Mouse (Mus musculus) kidney, embryonic 14.5 days (tissue): Measurements from ENCODE around the gene Ptcra. TPM values are rescaled to one million over a fixed set of nuclear protein-coding genes. Genes with fewer than 3 reads are reported as not detected.
A peak's percentile ranks its signal among the peaks of the same experiment; 100 is the strongest.

Experiments used
- ATAC-seq: fragments of 200-750 bp; cut with Nextera tagmentation; 2 replicates; pipeline ENCODE4 v1.8.0; 2017; ENCODE audit warnings: moderate number of reproducible peaks, mild to moderate bottlenecking, moderate TSS enrichment, moderate library complexity; ENCODE audit not compliant: low FRiP score, low TSS enrichment
- H3K27ac ChIP-seq: fragments of 300-500 bp; sonication (generic); 2 replicates; pipeline ENCODE4 v1.5.1; 2014; ENCODE audit warnings: low read depth, mild to moderate bottlenecking, low read length, moderate library complexity, mixed read lengths
- H3K27me3 ChIP-seq: fragments of 300-500 bp; sonication (generic); 2 replicates; pipeline ENCODE4 v1.6.1; 2014; ENCODE audit warnings: mild to moderate bottlenecking, low read length; ENCODE audit not compliant: control insufficient read depth, insufficient read depth
- H3K36me3 ChIP-seq: fragments of 300-500 bp; sonication (generic); 2 replicates; pipeline ENCODE4 v1.6.1; 2014; ENCODE audit warnings: low read length, mixed read lengths; ENCODE audit not compliant: control insufficient read depth, insufficient read depth
- H3K4me1 ChIP-seq: fragments of 300-500 bp; sonication (generic); 2 replicates; pipeline ENCODE4 v1.6.1; 2014; ENCODE audit warnings: low read length, mixed read lengths; ENCODE audit not compliant: control insufficient read depth, insufficient read depth
- H3K4me2 ChIP-seq: fragments of 300-500 bp; sonication (generic); replicated peaks from 2 replicates; pipeline ENCODE4 v1.6.1; 2014; ENCODE audit warnings: low read depth, mild to moderate bottlenecking, low read length
- H3K4me3 ChIP-seq: fragments of 300-500 bp; sonication (generic); 2 replicates; pipeline ENCODE4 v1.5.1; 2014; ENCODE audit warnings: mild to moderate bottlenecking, low read length
- H3K9ac ChIP-seq: fragments of 300-500 bp; sonication (generic); 2 replicates; pipeline ENCODE4 v1.6.1; 2014; ENCODE audit warnings: low read depth, mild to moderate bottlenecking, low read length, moderate library complexity
- H3K9me3 ChIP-seq: fragments of 300-500 bp; sonication (generic); 2 replicates; pipeline ENCODE4 v1.6.1; 2016; ENCODE audit warnings: low read length; ENCODE audit not compliant: control insufficient read depth
- WGBS: fragments of 180-500 bp; shearing (Covaris S2); extraction: QIAGEN DNeasy Blood & Tissue Kit; methylation state at CpG from one replicate; pipeline ENCODE4 v1.1.7; 2014; 5-methylcytosine and 5-hydroxymethylcytosine counted together
- polyA plus RNA-seq: library from polyadenylated mRNA; unstranded; fragments of >200 nt; fragmentation: Nextera tagmentation; extraction: Ambion mirVana; gene quantifications from 2 replicates; pipeline ENCODE4 v1.2.1, GENCODE M21; 2014

Gene Ptcra
- polyA plus RNA-seq, 1 experiment from 2014 or later: 0.38 TPM

- no peaks in the 10 kb centered on the region for H3K9me3 ChIP-seq
- H3K4me2 ChIP-seq: no peak overlapping the region
- H3K27ac ChIP-seq: no peak overlapping the region
- no peak for ATAC-seq
- H3K36me3 ChIP-seq: peaks cover 37% of the 10 kb centered on the region
- 88% methylated on average over 9 of the region's 9 CpGs for WGBS
- no peaks in the 10 kb centered on the region for H3K27me3 ChIP-seq
- no peaks in the 10 kb centered on the region for H3K4me1 ChIP-seq
- no peak overlapping the region for H3K4me3 ChIP-seq
- no peak overlapping the region for H3K9ac ChIP-seq
Measured at GRCm38 (mm10) chr17:46742986-46743385, 20.5 kb downstream of the Ptcra start.

DNA sequence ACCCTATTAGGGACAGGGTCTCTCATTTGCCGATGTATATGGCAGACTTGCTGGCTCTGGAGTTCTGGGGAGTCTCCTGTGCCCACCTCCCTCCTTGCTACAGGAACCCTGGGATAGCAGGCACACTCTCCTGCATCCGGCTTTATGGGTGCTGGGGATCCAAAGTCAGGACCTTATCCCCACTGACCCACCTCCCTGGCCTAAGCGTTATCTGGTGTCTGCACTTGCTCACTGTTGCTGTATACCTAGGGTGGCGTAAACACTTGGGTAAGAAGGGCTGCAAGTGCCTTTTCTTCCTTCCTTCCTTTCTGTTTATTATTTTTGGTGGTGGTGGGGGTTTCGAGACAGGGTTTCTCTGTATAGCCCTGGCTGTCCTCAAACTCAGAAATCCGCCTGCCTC is 22.2 kb downstream of the Ptcra start:
- Histone ChIP-seq H3K9ac (no peak overlapping the region), H3K4me3 (no peak overlapping the region), H3K27ac (no peak overlapping the region), H3K27me3 (no peaks in the 10 kb centered on the region), H3K9me3 (no peaks in the 10 kb centered on the region), H3K36me3 (peaks cover 34% of the 10 kb centered on the region), H3K4me1 (no peaks in the 10 kb centered on the region), H3K4me2 (no peak overlapping the region)
- no peak for ATAC-seq
- WGBS: 92% methylated on average over 6 of the region's 6 CpGs

DNA sequence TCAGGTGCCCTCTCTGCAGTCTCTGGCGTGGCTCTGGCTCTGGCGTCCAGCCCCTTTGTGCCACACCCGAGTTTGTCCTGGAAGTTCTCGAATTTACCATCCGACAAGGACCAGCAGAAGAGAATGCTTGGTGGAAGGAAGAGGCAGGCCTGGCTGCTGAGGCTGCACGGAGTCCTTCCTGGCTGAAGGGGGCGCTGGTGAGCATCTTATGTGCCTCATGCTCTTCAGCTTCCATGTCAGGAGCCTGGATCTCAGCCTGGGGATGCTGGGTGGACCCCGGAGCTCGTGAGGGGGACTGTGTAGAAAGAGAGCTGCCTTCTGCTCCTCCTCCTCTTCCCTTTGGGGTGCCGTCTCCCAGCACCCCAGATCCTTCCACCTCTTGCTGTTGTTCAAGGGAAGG is 27.4 kb downstream of the Ptcra start:
- H3K4me2 ChIP-seq: no peak overlapping the region
- H3K4me1 ChIP-seq: no peaks in the 10 kb centered on the region
- H3K36me3 ChIP-seq: peaks cover 16% of the 10 kb centered on the region
- no peaks in the 10 kb centered on the region for H3K27me3 ChIP-seq
- 68% methylated on average over 10 of the region's 10 CpGs for WGBS
- H3K4me3 ChIP-seq: no peak overlapping the region
- no peak overlapping the region for H3K9ac ChIP-seq
- H3K27ac ChIP-seq: no peak overlapping the region
- H3K9me3 ChIP-seq: no peaks in the 10 kb centered on the region
- ATAC-seq: peak; percentile 12; the same call in 1 of the 2 replicates

- no peak for ATAC-seq
- WGBS: 85% methylated on average over 7 of the region's 7 CpGs
- H3K9me3 ChIP-seq: no peaks in the 10 kb centered on the region
- H3K36me3 ChIP-seq: peaks cover 16% of the 10 kb centered on the region
- H3K4me2 ChIP-seq: no peak overlapping the region
- no peak overlapping the region for H3K27ac ChIP-seq
- no peaks in the 10 kb centered on the region for H3K4me1 ChIP-seq
- H3K4me3 ChIP-seq: no peak overlapping the region
- no peaks in the 10 kb centered on the region for H3K27me3 ChIP-seq
- H3K9ac ChIP-seq: no peak overlapping the region
Measured at GRCm38 (mm10) chr17:46735287-46735686, 28.2 kb downstream of the Ptcra start.

GRCm38 (mm10) chr17:46734055-46734454 is 29.5 kb downstream of the Ptcra start:
- no peak for ATAC-seq
- Histone ChIP-seq H3K27me3 (peaks cover 6% of the 10 kb centered on the region), H3K4me3 (no peak overlapping the region), H3K36me3 (peaks cover 16% of the 10 kb centered on the region), H3K27ac (no peak overlapping the region), H3K4me1 (no peaks in the 10 kb centered on the region), H3K9ac (no peak overlapping the region), H3K4me2 (no peak overlapping the region), H3K9me3 (no peaks in the 10 kb centered on the region)
- WGBS: 93% methylated on average over 3 of the region's 3 CpGs

DNA sequence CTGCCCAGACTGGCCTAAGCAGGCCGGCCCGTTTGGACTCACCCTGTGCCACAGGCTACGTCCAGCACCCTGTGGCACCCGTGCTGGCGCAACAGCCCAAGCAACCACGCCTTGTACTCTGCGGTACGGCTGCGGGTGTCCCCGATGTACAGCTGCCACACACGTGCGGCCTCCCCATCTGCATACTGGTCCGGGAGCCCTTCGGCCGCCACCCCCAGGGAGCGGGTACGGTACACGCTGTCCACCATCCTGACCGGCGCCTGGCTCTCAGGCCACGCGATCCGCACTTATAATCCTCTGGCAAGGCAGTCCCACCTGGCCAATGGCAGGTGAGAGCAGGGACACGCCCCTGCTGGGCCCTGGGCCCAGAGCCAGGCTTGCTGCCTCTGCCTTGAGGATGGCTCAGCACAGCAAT is 34.6 kb downstream of the Ptcra start, which contains the start of gene Gnmt:
TSS of gene Gnmt (minus strand) at position 265 of the 415 bp plus-strand sequence.
- H3K36me3 ChIP-seq: peaks cover 13% of the 10 kb centered on the region; the same call in 1 of the 2 replicates

GRCm38 (mm10) chr17:46728496-46728895 is 35.0 kb downstream of the Ptcra start:
- Histone ChIP-seq H3K9ac (0 out of 2 replicates have a peak overlapping the region, but pooled peaks have one; percentile 37), H3K4me2 (peak overlapping the region; percentile 40), H3K36me3 (peaks cover 17% of the 10 kb centered on the region; the same call in 1 of the 2 replicates), H3K9me3 (no peaks in the 10 kb centered on the region), H3K27ac (no peak overlapping the region), H3K4me3 (peak overlapping the region; percentile 10; the same call in 1 of the 2 replicates), H3K27me3 (peaks cover 9% of the 10 kb centered on the region), H3K4me1 (no peaks in the 10 kb centered on the region)
- whole genome bisulfite sequencing: 43% methylated on average over 11 of the region's 11 CpGs
- ATAC-seq: no peak

More for the DNA sequence above, 34.6 kb downstream of the Ptcra start, which contains the start of gene Gnmt:
- WGBS: 12% methylated on average over 24 of the region's 24 CpGs
- H3K4me1 ChIP-seq: no peaks in the 10 kb centered on the region
- peak within 1 kb of the TSS; percentile 40 for H3K4me2 ChIP-seq
- ATAC-seq: peak; percentile 54
- 0 out of 2 replicates have a peak within 1 kb of the TSS, but pooled peaks have one; percentile 37 for H3K9ac ChIP-seq
- H3K4me3 ChIP-seq: peak within 1 kb of the TSS; percentile 10; the same call in 1 of the 2 replicates
- no peak within 1 kb of the TSS for H3K27ac ChIP-seq
- H3K9me3 ChIP-seq: no peaks in the 10 kb centered on the region
- H3K27me3 ChIP-seq: peaks cover 9% of the 10 kb centered on the region

DNA sequence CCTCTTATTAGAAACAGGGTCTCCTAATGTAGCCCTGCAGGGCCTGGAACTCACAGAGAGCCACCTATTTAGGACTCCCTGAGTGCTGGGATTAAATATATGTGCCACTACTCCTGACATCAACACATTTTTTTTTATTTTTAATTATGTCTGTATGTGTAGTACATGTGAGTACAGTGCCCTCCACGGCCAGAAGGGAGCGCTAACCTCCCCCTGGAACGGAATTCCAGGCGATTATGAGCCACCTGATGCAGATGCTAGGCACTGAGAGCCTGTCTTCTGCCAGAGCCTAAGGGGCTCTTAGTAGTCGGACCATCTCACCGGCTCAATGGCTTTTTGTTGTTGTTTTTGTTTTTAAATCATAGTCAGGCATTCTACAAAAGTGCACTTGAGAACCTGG is 35.5 kb downstream of the Ptcra start:
- Histone ChIP-seq H3K9me3 (no peaks in the 10 kb centered on the region), H3K27ac (no peak overlapping the region), H3K36me3 (peaks cover 22% of the 10 kb centered on the region; the same call in 1 of the 2 replicates), H3K9ac (no peak overlapping the region), H3K4me3 (no peak overlapping the region), H3K27me3 (peaks cover 9% of the 10 kb centered on the region), H3K4me1 (no peaks in the 10 kb centered on the region), H3K4me2 (no peak overlapping the region)
- no peak for ATAC-seq
- WGBS: 43% methylated on average over 6 of the region's 6 CpGs

DNA sequence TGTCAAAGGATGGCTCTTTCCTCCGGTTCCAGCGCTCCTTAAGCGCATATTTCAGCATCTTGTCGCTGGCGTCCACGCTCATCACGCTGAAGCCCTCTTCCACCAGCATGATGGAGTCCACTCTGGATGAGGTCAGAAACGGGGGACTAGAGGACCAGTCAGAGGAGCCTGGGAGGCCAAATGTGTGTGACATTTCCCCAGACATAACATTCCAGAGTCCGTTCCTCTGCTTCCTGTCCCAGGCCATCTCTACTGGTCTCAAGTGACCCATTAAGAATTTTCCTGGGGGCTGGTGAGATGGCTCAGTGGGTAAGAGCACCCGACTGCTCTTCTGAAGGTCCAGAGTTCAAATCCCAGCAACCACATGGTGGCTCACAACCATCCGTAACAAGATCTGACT is 36.2 kb downstream of the Ptcra start:
- H3K27ac ChIP-seq: no peak overlapping the region
- H3K9me3 ChIP-seq: no peaks in the 10 kb centered on the region
- WGBS: 88% methylated on average over 11 of the region's 11 CpGs
- H3K4me1 ChIP-seq: no peaks in the 10 kb centered on the region
- no peak overlapping the region for H3K4me2 ChIP-seq
- H3K27me3 ChIP-seq: peaks cover 9% of the 10 kb centered on the region
- H3K4me3 ChIP-seq: no peak overlapping the region
- ATAC-seq: no peak
- H3K36me3 ChIP-seq: peaks cover 24% of the 10 kb centered on the region; the same call in 1 of the 2 replicates
- H3K9ac ChIP-seq: no peak overlapping the region
